Mouse (Mus musculus): Measurements from ENCODE around the gene Wdtc1.

Wdtc1 gene

GRCm38 (mm10) chr4:133247806-133248449, 105.4 kb downstream of the Wdtc1 start:
- no peak for DNase-seq

GRCm38 (mm10) chr4:133247072-133247471, 106.2 kb downstream of the Wdtc1 start:
- DNase-seq, result peak; percentile 76

GRCm38 (mm10) chr4:133244289-133244688, 109.0 kb downstream of the Wdtc1 start:
- no peak for DNase-seq

- DNase-seq, result peak; percentile 57
These were observed 109.7 kb downstream of the Wdtc1 start for GRCm38 (mm10) chr4:133243538-133243937.

GRCm38 (mm10) chr4:133242710-133243109, 110.6 kb downstream of the Wdtc1 start:
- DNase-seq, result no peak
